Mouse (Mus musculus) heart, embryonic 12.5 days (tissue): ENCODE data around the gene Aldh1l1. TPM values are rescaled to one million over a fixed set of nuclear protein-coding genes. Genes with fewer than 3 reads are reported as not detected.

Source experiments
- ATAC-seq: fragments of 200-750 bp; cut with Nextera tagmentation; 2 replicates; pipeline ENCODE4 v1.8.0; 2017; ENCODE audit warnings: moderate TSS enrichment, moderate library complexity; ENCODE audit not compliant: insufficient number of reproducible peaks, low FRiP score
- H3K27ac ChIP-seq: fragments of 300-500 bp; sonication (generic); 2 replicates; pipeline ENCODE4 v1.5.1; 2016; ENCODE audit warnings: mild to moderate bottlenecking, moderate library complexity; ENCODE audit not compliant: poor library complexity, severe bottlenecking
- H3K27me3 ChIP-seq: fragments of 300-500 bp; sonication (generic); replicated peaks from 2 replicates; pipeline ENCODE4 v1.6.1; 2016; ENCODE audit warnings: mild to moderate bottlenecking, moderate library complexity
- H3K36me3 ChIP-seq: fragments of 300-500 bp; sonication (generic); 2 replicates; pipeline ENCODE4 v1.6.1; 2016; ENCODE audit warnings: mild to moderate bottlenecking, moderate library complexity
- H3K4me1 ChIP-seq: fragments of 300-500 bp; sonication (generic); replicated peaks from 2 replicates; pipeline ENCODE4 v1.6.1; 2016; ENCODE audit warnings: mild to moderate bottlenecking
- H3K4me2 ChIP-seq: fragments of 300-500 bp; sonication (generic); 2 replicates; pipeline ENCODE4 v1.6.1; 2016; ENCODE audit warnings: mild to moderate bottlenecking, moderate library complexity
- H3K4me3 ChIP-seq: fragments of 300-500 bp; sonication (generic); 2 replicates; pipeline ENCODE4 v1.5.1; 2016; ENCODE audit warnings: mild to moderate bottlenecking
- H3K9ac ChIP-seq: fragments of 300-500 bp; sonication (generic); 2 replicates; pipeline ENCODE4 v1.6.1; 2016; ENCODE audit warnings: mild to moderate bottlenecking, moderate library complexity
- H3K9me3 ChIP-seq: fragments of 300-500 bp; sonication (generic); replicated peaks from 2 replicates; pipeline ENCODE4 v1.6.1; 2016; ENCODE audit warnings: mild to moderate bottlenecking, moderate library complexity
- WGBS: fragments of 180-500 bp; shearing (Covaris S2); methylation state at CpG from one replicate; pipeline ENCODE4 v1.1.7; 2016; 5-methylcytosine and 5-hydroxymethylcytosine counted together
- polyA plus RNA-seq: library from polyadenylated mRNA; unstranded; fragments of >200 nt; fragmentation: Nextera tagmentation; extraction: Ambion mirVana; gene quantifications from 2 replicates; pipeline ENCODE4 v1.2.1, GENCODE M21; 2016

The Aldh1l1 gene
- polyA plus RNA-seq, 1 experiment from 2014 or later: 2.1 TPM

DNA sequence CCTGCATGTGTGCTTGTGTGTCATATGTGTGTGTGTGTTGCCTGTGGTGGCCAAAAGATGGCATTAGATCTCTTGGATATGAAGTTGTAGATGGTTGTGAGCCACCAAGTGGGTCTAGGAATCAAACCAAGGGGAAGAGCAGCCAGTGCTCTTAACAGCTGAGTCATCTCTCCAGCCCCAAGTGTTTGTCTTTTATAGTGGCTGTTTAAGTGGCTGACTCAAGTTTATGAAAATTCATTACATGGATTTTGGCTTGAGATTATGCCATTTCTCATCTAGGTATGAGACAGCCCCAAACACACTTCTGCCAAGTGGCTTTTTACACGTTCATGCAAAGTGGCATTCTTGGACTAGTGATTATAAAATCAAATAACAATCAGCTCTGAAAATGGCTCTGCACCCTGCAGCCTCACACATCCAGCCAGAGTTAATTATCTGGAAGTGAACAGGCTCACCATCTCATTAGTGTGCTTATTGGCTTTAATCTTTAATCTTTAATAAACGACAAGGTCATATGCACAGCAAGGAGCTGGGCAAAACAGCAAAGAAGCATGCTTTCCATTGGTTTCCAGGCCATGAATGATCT is 43.3 kb downstream of the Aldh1l1 start:
- 79% methylated on average over 2 of the region's 2 CpGs for WGBS
- H3K9me3 ChIP-seq: no peaks in the 10 kb centered on the region
- H3K36me3 ChIP-seq: no peaks in the 10 kb centered on the region
- no peak overlapping the region for H3K9ac ChIP-seq
- no peak for ATAC-seq
- no peaks in the 10 kb centered on the region for H3K27me3 ChIP-seq
- H3K4me3 ChIP-seq: no peak overlapping the region
- H3K4me2 ChIP-seq: no peak overlapping the region
- no peak overlapping the region for H3K27ac ChIP-seq
- H3K4me1 ChIP-seq: no peaks in the 10 kb centered on the region

DNA sequence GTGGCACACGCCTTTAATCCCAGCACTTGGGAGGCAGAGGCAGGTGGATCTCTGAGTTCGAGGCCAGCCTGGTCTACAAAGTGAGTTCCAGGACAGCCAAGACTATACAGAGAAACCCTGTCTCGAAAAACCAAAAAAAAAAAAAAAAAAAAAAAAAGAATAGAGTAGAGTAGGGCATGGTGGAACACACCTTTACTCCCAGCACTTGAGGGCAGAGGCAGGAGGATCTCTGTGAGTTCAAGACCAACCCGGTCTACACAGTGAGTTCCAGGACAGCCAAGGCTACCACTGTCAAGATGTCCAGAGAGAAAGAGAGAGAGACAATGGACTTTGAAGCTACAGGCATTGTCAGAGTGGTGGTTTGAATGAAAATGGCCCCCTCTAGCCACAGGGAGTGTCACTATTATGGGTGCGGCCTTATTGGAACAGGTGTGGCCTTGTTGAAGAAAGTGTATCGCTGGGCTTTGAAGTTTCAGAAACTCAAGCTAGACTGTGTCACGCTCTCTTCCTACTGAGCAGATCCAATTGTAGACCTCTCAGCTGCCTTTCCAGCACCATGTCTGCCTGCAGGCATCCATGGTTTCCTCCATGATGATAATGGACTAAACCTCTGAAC is 46.5 kb downstream of the Aldh1l1 start:
- 92% methylated on average over 6 of the region's 7 CpGs for WGBS
- Histone ChIP-seq H3K4me3 (no peak overlapping the region), H3K9me3 (no peaks in the 10 kb centered on the region), H3K27me3 (0 out of 2 replicates have a peak, but pooled peaks cover 11% of the 10 kb centered on the region), H3K4me1 (no peaks in the 10 kb centered on the region), H3K4me2 (no peak overlapping the region), H3K36me3 (no peaks in the 10 kb centered on the region), H3K27ac (no peak overlapping the region), H3K9ac (no peak overlapping the region)
- ATAC-seq: no peak

DNA sequence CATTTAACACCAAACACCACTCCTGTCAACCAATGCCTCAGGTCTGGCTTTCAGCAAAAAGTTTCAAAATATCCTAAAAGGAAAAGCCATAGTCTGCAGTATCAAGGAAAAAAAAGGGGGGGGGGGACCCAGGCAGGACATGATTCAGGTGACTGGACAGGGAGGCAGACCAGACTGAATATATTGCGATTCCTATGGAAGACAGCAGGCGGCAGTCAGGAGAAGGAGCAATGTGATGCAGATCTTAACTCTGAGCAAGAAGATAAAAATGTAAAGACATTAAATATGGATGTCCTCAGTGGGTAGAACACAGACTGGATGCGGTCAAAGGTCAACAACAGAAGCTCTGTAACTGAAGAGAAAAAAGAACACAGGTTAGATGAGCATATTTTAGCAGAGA is 47.3 kb downstream of the Aldh1l1 start:
- H3K9me3 ChIP-seq: no peaks in the 10 kb centered on the region
- no peaks in the 10 kb centered on the region for H3K4me1 ChIP-seq
- H3K36me3 ChIP-seq: no peaks in the 10 kb centered on the region
- H3K4me3 ChIP-seq: no peak overlapping the region
- no peak overlapping the region for H3K4me2 ChIP-seq
- 67% methylated on average over 3 of the region's 3 CpGs for WGBS
- no peak overlapping the region for H3K27ac ChIP-seq
- H3K9ac ChIP-seq: no peak overlapping the region
- ATAC-seq: no peak
- H3K27me3 ChIP-seq: peaks cover 11% of the 10 kb centered on the region; the same call in 1 of the 2 replicates

DNA sequence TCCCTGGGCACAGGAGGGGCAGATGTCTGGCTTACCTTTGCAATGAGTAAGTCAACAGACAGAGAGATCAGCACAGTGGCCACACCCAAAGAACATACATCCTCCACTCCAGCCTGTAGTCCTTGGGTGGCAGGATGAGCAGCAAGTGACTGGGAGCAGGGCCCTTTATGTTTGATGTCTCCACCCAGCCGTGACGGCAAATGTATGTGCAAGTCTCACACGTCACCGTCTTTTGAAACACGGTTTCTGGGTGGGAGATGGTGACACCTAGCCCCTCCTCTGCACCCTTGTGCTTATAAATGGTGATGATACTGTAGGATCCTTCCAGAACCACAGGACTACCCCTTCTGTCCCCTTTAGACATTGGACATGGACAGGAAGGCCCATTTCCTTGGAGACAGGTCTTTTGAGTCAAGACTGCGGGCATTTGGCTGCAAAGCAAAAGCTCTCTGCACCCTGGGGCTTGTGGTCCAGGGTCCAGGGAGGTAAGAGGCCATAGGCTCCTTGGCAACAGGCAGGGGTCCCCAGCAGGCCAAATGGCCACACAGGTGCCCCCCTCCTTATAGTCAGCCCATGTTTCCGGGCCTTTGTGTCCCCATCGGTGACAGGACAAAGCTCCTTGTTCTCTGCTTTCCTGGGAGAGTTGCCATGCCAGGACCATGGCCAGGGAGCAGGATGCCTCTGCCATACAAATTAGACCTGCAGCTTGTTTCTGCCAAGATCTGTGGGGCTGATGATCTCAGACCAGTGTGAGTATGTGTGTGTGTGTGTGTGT is 48.7 kb downstream of the Aldh1l1 start:
- H3K4me2 ChIP-seq: no peak overlapping the region
- WGBS: 72% methylated on average over 8 of the region's 8 CpGs
- no peak for ATAC-seq

DNA sequence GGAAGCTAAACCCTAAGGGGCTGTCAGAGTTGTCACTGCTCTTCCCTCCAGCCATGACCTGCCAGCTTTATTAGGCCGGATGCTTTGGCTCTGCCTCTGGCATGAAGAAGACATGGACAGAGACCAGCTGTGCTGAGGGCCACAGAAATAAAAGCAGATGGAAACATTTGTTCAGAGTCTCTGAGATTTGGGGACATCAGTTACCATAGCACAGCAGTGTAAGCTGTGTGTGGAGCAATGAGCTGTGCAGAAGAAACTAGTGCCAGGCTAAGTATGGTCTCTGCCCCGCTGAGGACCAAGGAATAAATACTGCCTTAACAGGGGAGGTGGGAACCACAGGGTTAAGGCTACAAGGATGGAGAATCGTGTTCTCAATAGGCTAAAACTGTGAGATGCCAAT is 50.6 kb downstream of the Aldh1l1 start:
- H3K36me3 ChIP-seq: no peaks in the 10 kb centered on the region
- H3K27ac ChIP-seq: no peak overlapping the region
- H3K27me3 ChIP-seq: peaks cover 27% of the 10 kb centered on the region; the same call in 1 of the 2 replicates
- no peak overlapping the region for H3K9ac ChIP-seq
- H3K9me3 ChIP-seq: no peaks in the 10 kb centered on the region
- no peak overlapping the region for H3K4me2 ChIP-seq
- no peak overlapping the region for H3K4me3 ChIP-seq
- no peaks in the 10 kb centered on the region for H3K4me1 ChIP-seq
- no peak for ATAC-seq
- 65% methylated on average over 3 of the region's 3 CpGs for WGBS

More for the DNA sequence above, 48.7 kb downstream of the Aldh1l1 start:
- no peaks in the 10 kb centered on the region for H3K36me3 ChIP-seq
- H3K4me1 ChIP-seq: no peaks in the 10 kb centered on the region
- peaks cover 16% of the 10 kb centered on the region; the same call in 1 of the 2 replicates for H3K27me3 ChIP-seq
- no peaks in the 10 kb centered on the region for H3K9me3 ChIP-seq
- no peak overlapping the region for H3K4me3 ChIP-seq
- H3K9ac ChIP-seq: no peak overlapping the region
- no peak overlapping the region for H3K27ac ChIP-seq

DNA sequence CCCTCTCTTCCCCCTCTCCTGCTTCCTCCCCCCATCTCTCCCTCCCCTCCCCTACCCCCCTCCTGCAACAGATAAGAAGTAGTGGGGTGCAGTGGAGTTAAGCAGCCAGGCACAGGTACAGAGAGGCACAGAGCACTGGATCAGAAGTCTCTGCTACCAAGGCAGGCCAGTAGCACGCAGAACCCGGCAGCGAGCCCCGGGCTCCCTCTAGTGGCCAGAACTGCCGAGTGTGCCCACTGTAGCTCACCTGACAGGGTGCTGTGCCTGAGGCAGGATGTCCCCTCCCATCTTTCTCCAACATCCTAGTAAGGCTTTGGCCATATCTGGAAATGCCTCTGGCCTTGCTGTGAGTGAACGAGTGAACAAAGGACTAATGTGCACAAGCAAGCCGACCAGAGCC is 51.7 kb downstream of the Aldh1l1 start:
- Histone ChIP-seq H3K36me3 (no peaks in the 10 kb centered on the region), H3K4me1 (no peaks in the 10 kb centered on the region), H3K4me3 (no peak overlapping the region), H3K27me3 (peaks cover 37% of the 10 kb centered on the region), H3K9ac (no peak overlapping the region), H3K4me2 (no peak overlapping the region), H3K27ac (no peak overlapping the region), H3K9me3 (no peaks in the 10 kb centered on the region)
- 7% methylated on average over 7 of the region's 7 CpGs for WGBS
- no peak for ATAC-seq

DNA sequence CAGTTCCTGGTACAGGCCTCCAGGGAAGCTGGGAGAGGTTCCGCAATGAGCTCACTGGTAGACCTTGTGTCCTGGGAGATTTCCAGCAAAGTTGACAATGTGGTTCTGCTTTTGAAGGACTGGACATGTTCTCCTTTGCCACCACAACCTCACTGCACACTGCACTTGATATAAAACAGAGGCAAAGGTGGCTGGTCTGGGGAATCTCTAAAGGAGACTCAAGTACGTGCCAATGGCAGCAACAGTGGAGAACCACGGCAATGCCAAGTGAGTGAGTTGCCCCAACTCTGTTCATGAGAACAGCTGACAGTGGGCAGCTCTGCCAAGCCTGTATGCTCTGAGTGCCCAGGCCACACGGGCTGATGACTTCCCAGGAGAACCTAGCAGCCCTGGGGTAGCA is 53.0 kb downstream of the Aldh1l1 start:
- Histone ChIP-seq H3K4me3 (no peak overlapping the region), H3K4me2 (no peak overlapping the region), H3K27ac (no peak overlapping the region), H3K4me1 (no peaks in the 10 kb centered on the region), H3K27me3 (peaks cover 42% of the 10 kb centered on the region), H3K36me3 (no peaks in the 10 kb centered on the region), H3K9me3 (no peaks in the 10 kb centered on the region), H3K9ac (no peak overlapping the region)
- 79% methylated on average over 4 of the region's 4 CpGs for WGBS
- no peak for ATAC-seq

DNA sequence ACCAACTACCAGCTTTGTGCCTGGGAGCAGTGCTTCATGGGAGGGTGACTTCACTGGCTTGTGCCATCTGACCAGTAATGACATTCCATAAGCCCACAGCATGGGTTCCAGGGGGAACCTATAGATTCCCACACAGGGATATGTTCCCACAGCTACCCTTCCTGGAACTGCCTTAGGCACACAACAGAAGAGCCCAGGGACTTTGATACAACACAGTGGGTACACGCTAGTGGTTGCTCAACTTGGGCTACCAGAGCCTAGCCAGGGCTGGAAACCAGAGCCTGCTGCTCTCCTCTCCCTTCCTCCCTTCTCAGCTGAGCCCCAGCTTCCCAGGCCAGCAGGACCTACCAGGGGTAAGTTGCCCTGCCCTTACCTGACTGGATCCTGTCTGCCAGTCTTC is 54.3 kb downstream of the Aldh1l1 start:
- no peak for ATAC-seq
- H3K9ac ChIP-seq: no peak overlapping the region
- no peak overlapping the region for H3K4me2 ChIP-seq
- H3K4me3 ChIP-seq: no peak overlapping the region
- H3K27ac ChIP-seq: no peak overlapping the region
- H3K9me3 ChIP-seq: no peaks in the 10 kb centered on the region
- no peaks in the 10 kb centered on the region for H3K36me3 ChIP-seq
- peaks cover 45% of the 10 kb centered on the region for H3K27me3 ChIP-seq
- H3K4me1 ChIP-seq: no peaks in the 10 kb centered on the region
- WGBS: 86% methylated on average over 1 of the region's 1 CpGs

DNA sequence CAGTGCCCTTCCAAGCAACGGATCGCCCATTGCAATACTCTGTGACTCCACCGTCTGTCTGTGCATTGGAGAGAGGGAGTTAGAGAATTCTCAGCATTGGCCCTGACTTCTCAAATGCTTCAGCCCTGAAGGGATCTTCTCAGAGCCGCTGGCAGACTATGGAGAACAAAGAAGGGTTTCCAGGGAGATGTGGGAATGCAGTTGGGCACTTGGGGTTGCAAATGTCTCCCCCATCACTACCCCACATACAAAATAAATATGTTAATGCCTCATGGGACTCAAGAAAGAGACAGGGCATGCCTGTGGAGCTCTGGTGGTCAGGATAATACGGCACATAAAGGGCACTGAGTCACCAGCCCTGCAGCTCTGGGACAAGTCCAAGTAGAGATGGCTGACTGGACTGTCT is 55.1 kb downstream of the Aldh1l1 start:
- no peak for ATAC-seq
- Histone ChIP-seq H3K4me2 (no peak overlapping the region), H3K9ac (0 out of 2 replicates have a peak overlapping the region, but pooled peaks have one; percentile 7), H3K4me3 (no peak overlapping the region), H3K4me1 (no peaks in the 10 kb centered on the region), H3K27ac (no peak overlapping the region), H3K27me3 (peaks cover 44% of the 10 kb centered on the region), H3K9me3 (no peaks in the 10 kb centered on the region), H3K36me3 (no peaks in the 10 kb centered on the region)
- WGBS: 63% methylated on average over 5 of the region's 5 CpGs

DNA sequence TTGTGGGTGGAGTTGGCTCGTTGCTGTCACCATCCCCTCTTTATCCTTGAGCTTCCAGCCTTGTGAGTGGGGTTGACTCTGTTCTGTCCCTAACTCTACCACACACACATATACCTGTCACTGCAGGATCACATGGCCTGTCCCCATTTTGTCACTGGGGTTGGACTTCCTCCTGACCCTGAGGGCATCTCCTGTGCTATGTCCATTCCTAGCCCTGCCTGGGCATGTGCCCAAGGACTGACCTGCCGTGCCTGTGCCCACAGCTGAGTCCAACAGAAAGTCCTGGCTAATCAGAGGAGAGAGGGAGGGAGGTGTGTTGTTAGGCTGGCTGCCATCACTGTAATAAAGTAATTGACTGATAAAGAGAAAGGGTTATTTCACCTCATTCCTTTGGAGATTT is 58.2 kb downstream of the Aldh1l1 start:
- Histone ChIP-seq H3K4me1 (no peaks in the 10 kb centered on the region), H3K9ac (no peak overlapping the region), H3K4me3 (no peak overlapping the region), H3K4me2 (no peak overlapping the region), H3K9me3 (no peaks in the 10 kb centered on the region), H3K36me3 (no peaks in the 10 kb centered on the region), H3K27ac (no peak overlapping the region), H3K27me3 (peaks cover 40% of the 10 kb centered on the region)
- 69% methylated on average over 2 of the region's 2 CpGs for WGBS
- ATAC-seq: no peak

DNA sequence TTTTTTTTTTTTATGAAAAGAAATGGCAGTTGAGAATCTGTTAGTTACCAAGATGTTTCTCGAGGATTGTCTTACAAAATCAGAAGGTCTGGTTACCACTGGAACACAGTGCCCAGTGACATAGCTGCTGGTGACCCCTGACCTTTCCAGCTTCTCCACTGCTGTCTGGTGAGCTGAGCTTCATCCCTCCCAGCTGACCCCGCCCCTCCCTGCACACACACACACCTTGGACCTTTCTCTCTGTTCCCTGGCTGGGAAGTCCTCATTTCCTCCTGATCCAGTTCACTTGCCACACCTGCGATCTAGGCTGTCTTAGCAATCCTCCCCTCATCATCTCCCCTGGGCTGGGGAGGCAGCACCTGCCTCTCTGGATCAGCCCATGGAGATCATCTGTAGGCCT is 60.0 kb downstream of the Aldh1l1 start:
- peaks cover 33% of the 10 kb centered on the region for H3K27me3 ChIP-seq

More for the DNA sequence above, 60.0 kb downstream of the Aldh1l1 start:
- WGBS: 65% methylated on average over 3 of the region's 3 CpGs
- no peak for ATAC-seq
- H3K4me2 ChIP-seq: no peak overlapping the region
- H3K9ac ChIP-seq: no peak overlapping the region
- H3K4me3 ChIP-seq: no peak overlapping the region
- H3K4me1 ChIP-seq: peaks cover 10% of the 10 kb centered on the region
- no peaks in the 10 kb centered on the region for H3K36me3 ChIP-seq
- no peak overlapping the region for H3K27ac ChIP-seq
- H3K9me3 ChIP-seq: no peaks in the 10 kb centered on the region
